Mouse (Mus musculus) brain, embryonic 14.5 days (tissue): ENCODE measurements at regions not wholly inside any gene's neighbourhood (a gene's known extent, or its start where the extent isn't known, plus 50 kb on each side); places are given as distances from the start of the nearest gene placed in this dataset.

Experiments used
- DNase-seq: peaks from one replicate; pipeline ENCODE4 v3.0.0-alpha.2; 2011; ENCODE audit warnings: low read depth
- CTCF ChIP-seq: fragments of 200-500 bp; IDR thresholded peaks from 2 replicates; pipeline ENCODE4 v1.5.1; 2012; ENCODE audit warnings: inconsistent platforms, mild to moderate bottlenecking, moderate library complexity, borderline replicate concordance; ENCODE audit not compliant: insufficient read depth, insufficient read length; ENCODE audit errors: extremely low read depth
- POLR2A ChIP-seq: fragments of 200-500 bp; IDR thresholded peaks from 2 replicates; pipeline ENCODE4 v1.6.1; 2012; ENCODE audit warnings: mild to moderate bottlenecking, inconsistent platforms, borderline replicate concordance; ENCODE audit not compliant: poor library complexity, insufficient read depth, insufficient read length, severe bottlenecking; ENCODE audit errors: extremely low read depth

- TF ChIP-seq POLR2A: no peak
- no peak for DNase-seq
Observed at GRCm38 (mm10) chr16:24247291-24247690, 146.0 kb upstream of the Lpp start.

- no peak for DNase-seq
- TF ChIP-seq POLR2A (no peak), CTCF (no peak)
Observed at GRCm38 (mm10) chr16:24238075-24238555, 155.2 kb upstream of the Lpp start.

GRCm38 (mm10) chr16:24237425-24237824 is 155.9 kb upstream of the Lpp start:
- TF ChIP-seq CTCF: no peak

GRCm38 (mm10) chr16:24237013-24237412 is 156.3 kb upstream of the Lpp start:
- no peak for TF ChIP-seq CTCF
- TF ChIP-seq POLR2A: no peak
- no peak for DNase-seq

More at GRCm38 (mm10) chr16:24237425-24237824, 155.9 kb upstream of the Lpp start:
- DNase-seq: no peak

- TF ChIP-seq CTCF: no peak
- no peak for DNase-seq
Observed at GRCm38 (mm10) chr16:24236511-24236910, 156.8 kb upstream of the Lpp start.

GRCm38 (mm10) chr16:24234795-24235194 is 158.5 kb upstream of the Lpp start:
- TF ChIP-seq CTCF: no peak
- TF ChIP-seq POLR2A: no peak
- DNase-seq: no peak

- TF ChIP-seq CTCF (no peak), POLR2A (no peak)
- no peak for DNase-seq
Observed at GRCm38 (mm10) chr16:24232001-24232530, 161.2 kb upstream of the Lpp start.

GRCm38 (mm10) chr16:24231506-24231905 is 161.8 kb upstream of the Lpp start:
- peak; percentile 54 for DNase-seq
- TF ChIP-seq CTCF (no peak), POLR2A (no peak)

- DNase-seq: peak; percentile 14
- no peak for TF ChIP-seq CTCF
- no peak for TF ChIP-seq POLR2A
Observed at GRCm38 (mm10) chr16:24229002-24229607, 164.2 kb upstream of the Lpp start.

GRCm38 (mm10) chr16:24225897-24226296 is 167.4 kb upstream of the Lpp start:
- no peak for DNase-seq
- TF ChIP-seq CTCF (no peak), POLR2A (no peak)

- no peak for TF ChIP-seq CTCF
- no peak for TF ChIP-seq POLR2A
- DNase-seq: no peak
Observed at GRCm38 (mm10) chr16:24225090-24225489, 168.2 kb upstream of the Lpp start.

GRCm38 (mm10) chr16:24223901-24224300 is 169.4 kb upstream of the Lpp start:
- no peak for DNase-seq
- TF ChIP-seq CTCF: no peak
- no peak for TF ChIP-seq POLR2A

GRCm38 (mm10) chr16:24223527-24223880 is 169.8 kb upstream of the Lpp start:
- TF ChIP-seq CTCF: no peak
- TF ChIP-seq POLR2A: no peak
- no peak for DNase-seq
